Mouse (Mus musculus) midbrain, embryonic 15.5 days (tissue): ENCODE measurements around the gene Efr3b. TPM values are rescaled to one million over a fixed set of nuclear protein-coding genes. Genes with fewer than 3 reads are reported as not detected.

ENCODE experiments used
- ATAC-seq: fragments of 200-750 bp; cut with Nextera tagmentation; replicated peaks from 2 replicates; pipeline ENCODE4 v1.8.0; 2017; ENCODE audit warnings: moderate TSS enrichment
- H3K27ac ChIP-seq: fragments of 300-500 bp; sonication (generic); 2 replicates; pipeline ENCODE4 v1.5.1; 2015; ENCODE audit warnings: mild to moderate bottlenecking, inconsistent platforms
- H3K27me3 ChIP-seq: fragments of 300-500 bp; sonication (generic); replicated peaks from 2 replicates; pipeline ENCODE4 v1.6.1; 2015; ENCODE audit warnings: inconsistent platforms
- H3K36me3 ChIP-seq: fragments of 300-500 bp; sonication (generic); replicated peaks from 2 replicates; pipeline ENCODE4 v1.6.1; 2015; ENCODE audit warnings: inconsistent platforms
- H3K4me1 ChIP-seq: fragments of 300-500 bp; sonication (generic); 2 replicates; pipeline ENCODE4 v1.6.1; 2015; ENCODE audit warnings: inconsistent platforms
- H3K4me2 ChIP-seq: fragments of 300-500 bp; sonication (generic); 2 replicates; pipeline ENCODE4 v1.6.1; 2015; ENCODE audit warnings: inconsistent platforms, mild to moderate bottlenecking, moderate library complexity
- H3K4me3 ChIP-seq: fragments of 300-500 bp; sonication (generic); 2 replicates; pipeline ENCODE4 v1.5.1; 2015; ENCODE audit warnings: mild to moderate bottlenecking, inconsistent platforms
- H3K9ac ChIP-seq: fragments of 300-500 bp; sonication (generic); 2 replicates; pipeline ENCODE4 v1.6.1; 2015; ENCODE audit warnings: mild to moderate bottlenecking, inconsistent platforms
- H3K9me3 ChIP-seq: fragments of 300-500 bp; sonication (generic); 2 replicates; pipeline ENCODE4 v1.6.1; 2016; ENCODE audit warnings: inconsistent platforms
- WGBS: fragments of 180-500 bp; shearing (Covaris S2); methylation state at CpG from one replicate; pipeline ENCODE4 v1.1.7; 2015; ENCODE audit warnings: mixed read lengths; 5-methylcytosine and 5-hydroxymethylcytosine counted together
- polyA plus RNA-seq: library from polyadenylated mRNA; unstranded; fragments of >200 nt; fragmentation: Nextera tagmentation; extraction: Ambion mirVana; gene quantifications from 2 replicates; pipeline ENCODE4 v1.2.1, GENCODE M21; 2015

The Efr3b gene
- 47.8 and 51.7 TPM in 2 replicates for polyA plus RNA-seq

DNA sequence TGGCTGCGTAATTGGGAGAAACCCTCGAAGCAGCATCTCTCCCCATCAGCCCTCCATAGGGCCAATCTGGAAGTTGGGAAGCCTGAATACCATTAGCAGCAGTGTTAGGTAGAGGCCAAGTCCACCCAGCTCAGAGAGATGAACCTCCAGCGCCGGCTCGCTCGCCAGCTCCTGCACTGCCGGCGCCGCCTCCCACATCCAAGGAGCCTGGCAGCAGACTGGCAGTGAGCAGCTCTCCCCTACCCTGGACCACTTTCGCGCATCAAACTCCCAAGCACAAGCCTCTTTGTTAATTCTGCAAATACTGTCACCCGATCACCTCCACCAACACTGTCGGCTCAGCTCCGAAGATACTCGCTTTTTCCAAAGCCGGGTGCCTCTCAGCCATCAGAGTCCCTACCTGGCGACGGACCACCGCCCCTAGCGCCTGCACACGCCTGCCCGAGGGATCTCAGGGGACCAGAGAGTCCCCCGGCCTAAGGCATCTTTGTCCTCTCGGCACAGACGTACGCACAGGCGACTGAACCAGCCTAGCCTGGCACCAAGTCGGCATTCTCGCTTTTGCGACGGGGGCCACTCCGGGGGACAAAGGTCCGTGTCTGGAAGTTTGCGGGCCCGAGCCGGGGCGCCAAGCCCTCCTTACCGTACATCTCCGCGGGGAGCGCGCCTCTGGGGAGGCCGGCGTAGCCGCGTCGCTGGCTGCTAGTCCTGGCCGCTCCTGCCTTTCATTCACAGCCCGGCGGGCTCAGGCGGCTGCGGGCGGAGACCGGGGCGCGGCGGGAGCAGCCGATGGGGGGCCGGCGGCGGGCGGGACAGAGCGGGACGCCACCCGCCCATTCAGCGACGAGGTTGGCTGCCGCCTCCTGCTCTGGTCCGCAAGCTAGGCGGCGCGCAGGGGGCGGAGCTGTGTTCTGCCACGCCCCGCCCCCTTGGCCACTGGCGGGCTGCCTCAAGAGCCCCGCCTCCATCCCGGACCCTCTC, at the start of gene Efr3b:
TSS of gene Efr3b (minus strand) at position 855 of the 981 bp plus-strand sequence.
- peak; percentile 95 for ATAC-seq
- peak within 1 kb of the TSS; percentile 81 for H3K9ac ChIP-seq
- peaks cover 28% of the 10 kb centered on the region for H3K4me1 ChIP-seq
- peak within 1 kb of the TSS; percentile 67 for H3K4me2 ChIP-seq
- H3K27ac ChIP-seq = peak within 1 kb of the TSS; percentile 85
- H3K36me3 ChIP-seq = no peaks in the 10 kb centered on the region
- H3K4me3 ChIP-seq = peak within 1 kb of the TSS; percentile 85
- H3K9me3 ChIP-seq = no peaks in the 10 kb centered on the region
- under 1% methylated on average over 61 of the region's 78 CpGs for WGBS
- no peaks in the 10 kb centered on the region for H3K27me3 ChIP-seq

DNA sequence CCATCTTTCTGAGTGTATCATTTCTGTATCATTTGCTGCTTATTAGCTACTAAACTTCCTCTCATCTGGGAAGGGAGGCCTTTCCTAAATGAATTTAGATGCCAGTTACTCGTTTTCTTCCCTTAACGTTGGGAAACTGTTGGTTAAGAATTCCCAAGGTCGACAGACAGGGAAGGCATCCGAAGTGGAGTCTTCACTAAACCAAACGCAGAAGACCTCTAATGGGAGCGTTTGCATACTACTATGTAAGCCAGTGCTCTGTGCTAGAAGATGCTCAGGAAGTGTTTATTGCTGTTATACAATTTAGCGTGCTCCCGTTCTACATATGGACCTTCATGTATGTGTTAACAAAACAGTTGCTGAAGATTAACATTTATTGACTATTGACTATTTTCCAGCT, 44.7 kb upstream of the Efr3b start:
- Histone ChIP-seq H3K27ac (no peak overlapping the region), H3K4me1 (peaks cover 20% of the 10 kb centered on the region), H3K36me3 (peaks cover under 1% of the 10 kb centered on the region; the same call in 1 of the 2 replicates), H3K4me2 (peak overlapping the region; percentile 57), H3K27me3 (no peaks in the 10 kb centered on the region), H3K9ac (0 out of 2 replicates have a peak overlapping the region, but pooled peaks have one; percentile 71), H3K4me3 (peak overlapping the region; percentile 60; the same call in 1 of the 2 replicates), H3K9me3 (no peaks in the 10 kb centered on the region)
- ATAC-seq = no peak
- 70% methylated on average over 8 of the region's 8 CpGs for WGBS

DNA sequence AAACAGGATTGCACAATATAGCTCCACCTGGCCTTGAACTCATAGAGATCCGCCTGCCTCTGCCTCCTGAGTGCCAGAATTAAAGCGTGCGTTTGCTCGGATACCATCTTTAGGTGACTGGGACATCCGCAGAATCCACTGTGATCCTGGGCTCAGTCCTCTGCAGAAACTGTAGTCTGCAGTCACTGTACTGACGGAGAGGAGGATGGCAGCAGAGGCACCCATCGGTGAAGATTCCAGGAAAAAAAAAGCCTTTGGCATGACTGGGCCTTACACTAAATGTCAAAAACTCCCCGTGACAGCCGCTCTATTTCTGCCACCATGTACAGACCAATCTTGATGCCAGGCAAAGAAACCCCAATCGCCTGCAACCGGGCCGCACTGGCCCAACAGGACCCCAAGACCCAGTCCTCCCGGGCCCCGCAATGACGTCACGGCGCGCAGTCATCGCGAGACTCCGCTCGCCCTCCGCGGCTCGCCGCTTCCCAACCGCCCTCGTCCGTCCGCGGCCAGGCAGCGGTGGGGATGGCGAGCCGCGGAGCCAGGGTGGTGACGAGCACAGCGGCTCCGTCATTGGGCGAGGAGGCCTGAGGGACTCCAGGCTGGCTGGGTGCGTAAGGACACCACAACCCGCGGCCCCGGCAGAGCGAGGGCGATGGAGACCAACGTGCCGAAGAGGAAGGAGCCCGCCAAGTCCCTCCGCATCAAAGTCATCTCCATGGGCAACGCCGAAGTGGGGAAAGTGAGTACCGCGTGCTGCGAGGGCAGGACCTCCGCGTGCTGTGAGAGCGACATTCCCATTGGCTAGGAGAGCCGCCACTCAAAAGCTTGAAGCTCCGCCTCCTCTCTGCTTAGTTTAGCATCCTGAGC, 43.7 kb upstream of the Efr3b start, which contains the start of gene Dnajc27:
TSS of gene Dnajc27 (plus strand) at position 452 of the 870 bp plus-strand sequence.
- WGBS = 5% methylated on average over 59 of the region's 59 CpGs
- no peaks in the 10 kb centered on the region; the same call in 1 of the 2 replicates for H3K36me3 ChIP-seq
- H3K9ac ChIP-seq = peak within 1 kb of the TSS; percentile 71
- ATAC-seq = peak; percentile 96
- H3K4me3 ChIP-seq = peak within 1 kb of the TSS; percentile 60
- peaks cover 20% of the 10 kb centered on the region for H3K4me1 ChIP-seq
- no peaks in the 10 kb centered on the region for H3K9me3 ChIP-seq
- peak within 1 kb of the TSS; percentile 97 for H3K27ac ChIP-seq
- H3K4me2 ChIP-seq = peak within 1 kb of the TSS; percentile 57
- no peaks in the 10 kb centered on the region for H3K27me3 ChIP-seq

DNA sequence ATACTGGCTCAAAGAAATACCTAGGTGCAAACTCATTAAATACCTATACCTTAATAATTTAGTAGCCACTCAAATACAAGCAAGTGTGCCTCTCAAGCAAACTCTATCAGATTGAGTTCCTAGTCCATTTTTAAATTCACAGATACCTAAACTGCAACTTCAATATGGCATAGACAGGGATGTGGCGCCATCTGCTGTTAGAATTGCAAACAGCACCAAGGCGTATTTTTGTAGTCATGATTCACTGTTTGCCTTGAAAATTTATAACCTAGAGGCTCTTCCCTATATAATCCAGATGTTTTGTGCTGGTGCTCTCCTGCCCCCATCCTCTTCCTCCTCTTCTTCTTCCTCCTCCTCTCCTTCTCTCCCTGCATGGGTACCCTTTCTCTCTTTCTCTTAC, 41.6 kb upstream of the Efr3b start:
- 0% methylated on average over 2 of the region's 2 CpGs for WGBS
- Histone ChIP-seq H3K27ac (no peak overlapping the region), H3K36me3 (no peaks in the 10 kb centered on the region), H3K9ac (no peak overlapping the region), H3K4me2 (no peak overlapping the region), H3K9me3 (no peaks in the 10 kb centered on the region), H3K4me3 (no peak overlapping the region), H3K4me1 (peaks cover 20% of the 10 kb centered on the region), H3K27me3 (no peaks in the 10 kb centered on the region)
- ATAC-seq = no peak

DNA sequence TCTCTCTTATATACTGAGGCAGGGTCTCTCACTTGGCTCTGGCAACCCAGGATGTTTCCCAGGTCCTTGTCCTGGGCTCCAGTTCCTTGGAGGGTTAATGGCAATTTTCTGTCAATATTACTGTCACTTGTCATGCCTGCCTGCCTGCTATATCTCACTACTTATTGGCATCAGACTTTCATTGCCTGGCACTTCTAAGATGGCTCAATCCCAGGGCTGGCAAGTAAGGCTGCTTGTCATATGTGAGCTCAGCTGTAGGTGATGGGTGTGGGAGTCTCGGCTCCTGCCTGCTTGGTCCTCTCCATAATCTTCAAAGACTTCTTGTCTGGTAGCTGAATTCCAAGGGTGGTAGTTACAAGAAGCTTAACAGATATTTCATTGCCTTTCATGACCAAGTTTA, 39.4 kb upstream of the Efr3b start:
- 58% methylated on average over 1 of the region's 1 CpGs for WGBS
- Histone ChIP-seq H3K9ac (no peak overlapping the region), H3K9me3 (no peaks in the 10 kb centered on the region), H3K4me3 (no peak overlapping the region), H3K4me1 (peaks cover 8% of the 10 kb centered on the region), H3K27ac (no peak overlapping the region), H3K36me3 (no peaks in the 10 kb centered on the region), H3K4me2 (no peak overlapping the region), H3K27me3 (no peaks in the 10 kb centered on the region)
- ATAC-seq = no peak

DNA sequence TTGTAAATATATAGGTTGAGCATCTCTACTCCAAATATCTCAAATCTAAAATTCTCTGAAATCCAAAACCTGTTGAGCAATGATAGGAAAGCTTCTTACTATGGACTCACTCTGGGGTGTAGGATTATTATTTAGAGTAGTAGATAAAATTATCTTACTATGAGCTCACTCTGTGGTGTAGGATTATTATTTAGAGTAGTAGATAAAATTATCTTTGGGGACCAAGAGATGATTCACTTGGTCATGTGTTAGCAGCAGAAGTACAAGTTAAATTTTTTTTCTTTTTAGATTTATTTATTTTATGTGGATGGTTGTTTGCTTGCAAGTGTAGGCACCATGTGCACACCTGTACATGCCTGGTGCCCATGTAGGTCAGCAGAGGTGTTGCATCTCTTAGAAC, 37.7 kb upstream of the Efr3b start:
- H3K4me1 ChIP-seq = no peaks in the 10 kb centered on the region
- ATAC-seq = no peak
- H3K27me3 ChIP-seq = no peaks in the 10 kb centered on the region
- H3K36me3 ChIP-seq = no peaks in the 10 kb centered on the region
- H3K27ac ChIP-seq = no peak overlapping the region
- H3K9me3 ChIP-seq = no peaks in the 10 kb centered on the region
- no peak overlapping the region for H3K9ac ChIP-seq
- H3K4me3 ChIP-seq = no peak overlapping the region
- no peak overlapping the region for H3K4me2 ChIP-seq

DNA sequence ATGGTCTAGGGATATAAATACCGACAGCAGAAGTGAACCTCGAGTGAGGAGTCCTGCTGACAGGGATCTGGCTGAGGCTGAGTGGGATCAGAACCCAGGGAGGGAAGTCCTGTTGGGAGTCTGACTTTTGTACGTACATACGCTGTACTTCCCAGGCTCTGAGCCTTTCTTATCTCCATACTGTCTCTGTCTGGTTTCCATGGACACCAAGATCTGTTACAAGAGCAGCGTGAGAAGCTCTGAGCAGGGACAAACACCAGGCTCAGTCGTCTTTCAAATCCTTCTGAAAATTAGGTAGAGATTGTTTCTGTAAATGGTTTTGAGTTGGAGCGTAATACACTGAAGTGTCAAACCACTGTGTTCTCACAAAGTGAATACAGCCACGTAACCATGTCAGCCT, 36.7 kb upstream of the Efr3b start:
- Histone ChIP-seq H3K9ac (no peak overlapping the region), H3K27me3 (no peaks in the 10 kb centered on the region), H3K4me2 (no peak overlapping the region), H3K9me3 (no peaks in the 10 kb centered on the region), H3K4me1 (no peaks in the 10 kb centered on the region), H3K4me3 (no peak overlapping the region), H3K36me3 (no peaks in the 10 kb centered on the region), H3K27ac (no peak overlapping the region)
- no peak for ATAC-seq
- 47% methylated on average over 8 of the region's 8 CpGs for whole genome bisulfite sequencing

DNA sequence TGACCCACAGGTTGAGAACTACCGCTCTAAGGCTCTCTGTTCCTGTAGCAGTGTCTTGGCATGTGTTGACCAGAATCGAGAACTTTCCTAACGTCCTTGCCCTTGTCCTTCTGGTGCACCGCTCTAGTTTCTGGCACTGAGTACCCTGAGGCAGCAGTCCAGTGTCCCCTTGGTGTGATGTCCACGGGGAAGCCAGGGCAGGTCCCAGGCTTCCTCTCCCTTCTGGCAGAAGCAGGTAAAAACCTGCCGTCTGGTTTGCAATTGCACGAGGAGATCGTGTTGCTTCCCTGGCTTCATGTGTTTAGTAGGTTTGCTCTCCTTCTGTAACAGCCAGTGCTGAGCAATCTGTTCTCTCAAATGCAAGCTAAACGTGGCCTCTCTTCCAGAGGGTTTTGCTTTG, 33.0 kb upstream of the Efr3b start:
- Histone ChIP-seq H3K9me3 (no peaks in the 10 kb centered on the region), H3K4me3 (no peak overlapping the region), H3K4me2 (no peak overlapping the region), H3K27me3 (no peaks in the 10 kb centered on the region), H3K36me3 (no peaks in the 10 kb centered on the region), H3K9ac (no peak overlapping the region), H3K4me1 (no peaks in the 10 kb centered on the region), H3K27ac (no peak overlapping the region)
- ATAC-seq = no peak
- 87% methylated on average over 9 of the region's 9 CpGs for WGBS

DNA sequence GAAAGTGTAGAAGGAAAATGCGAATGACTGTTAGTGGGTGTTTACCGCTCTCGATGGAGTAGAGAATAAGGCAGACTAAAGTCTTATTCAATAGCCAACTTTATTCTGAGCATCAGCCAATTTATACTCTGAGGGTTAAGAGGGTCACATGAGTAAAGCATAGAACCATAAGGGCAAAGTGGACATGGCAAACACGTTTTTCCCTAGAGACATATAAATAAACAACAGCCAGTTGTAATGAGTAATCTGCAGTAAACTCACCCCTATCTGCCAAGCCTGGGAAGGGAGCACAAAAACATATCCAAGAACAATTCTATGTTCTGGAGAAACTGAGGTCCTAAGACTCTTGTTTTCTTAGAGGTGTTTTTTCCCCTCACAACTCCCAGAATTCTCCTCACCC, 29.8 kb upstream of the Efr3b start:
- no peak overlapping the region for H3K9ac ChIP-seq
- no peaks in the 10 kb centered on the region for H3K36me3 ChIP-seq
- 85% methylated on average over 4 of the region's 4 CpGs for WGBS
- no peak overlapping the region for H3K4me2 ChIP-seq
- no peak overlapping the region for H3K27ac ChIP-seq
- no peaks in the 10 kb centered on the region for H3K9me3 ChIP-seq
- no peak overlapping the region for H3K4me3 ChIP-seq
- no peaks in the 10 kb centered on the region for H3K27me3 ChIP-seq
- ATAC-seq = no peak
- no peaks in the 10 kb centered on the region for H3K4me1 ChIP-seq

DNA sequence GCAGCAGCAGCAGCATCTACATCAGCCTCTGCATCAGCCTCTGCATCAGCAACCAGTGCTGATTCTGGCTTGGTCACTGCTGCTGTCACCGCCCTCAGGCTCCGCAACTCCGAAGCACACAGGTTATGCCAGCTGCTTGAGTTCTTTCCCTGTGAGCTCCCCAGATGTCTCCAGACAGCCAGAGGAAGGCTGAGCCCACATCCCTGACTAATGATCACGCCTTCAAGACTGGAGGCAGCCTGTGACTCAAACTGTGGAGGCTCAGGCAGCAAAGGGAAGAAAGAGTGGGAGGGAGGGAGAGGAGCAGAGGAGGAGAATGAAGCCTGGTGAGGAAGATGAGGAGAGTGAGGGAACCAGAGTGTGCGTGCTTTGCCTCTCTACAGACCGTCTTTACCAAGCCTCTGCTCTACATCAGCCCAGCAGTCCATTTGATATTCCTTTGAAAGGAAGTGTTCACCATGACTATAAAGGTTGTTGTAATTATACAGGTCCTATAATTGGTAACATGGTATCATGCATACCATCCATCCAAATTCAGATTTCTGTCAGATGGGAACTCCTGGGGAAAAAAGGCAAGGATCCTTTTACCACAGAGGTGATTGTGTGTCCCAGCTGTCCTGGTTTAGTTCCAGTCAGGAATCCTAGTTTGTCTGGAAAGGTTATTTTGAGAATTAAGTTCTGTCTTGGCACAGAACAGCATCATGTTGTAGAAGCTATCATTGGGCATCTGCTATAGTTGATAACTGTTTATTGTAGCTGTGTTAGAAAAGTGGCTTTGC, 28.2 kb upstream of the Efr3b start:
- Histone ChIP-seq H3K9ac (no peak overlapping the region), H3K4me2 (no peak overlapping the region), H3K27me3 (no peaks in the 10 kb centered on the region), H3K36me3 (no peaks in the 10 kb centered on the region), H3K4me3 (no peak overlapping the region), H3K27ac (no peak overlapping the region), H3K9me3 (no peaks in the 10 kb centered on the region), H3K4me1 (no peaks in the 10 kb centered on the region)
- 78% methylated on average over 6 of the region's 6 CpGs for WGBS
- no peak for ATAC-seq

DNA sequence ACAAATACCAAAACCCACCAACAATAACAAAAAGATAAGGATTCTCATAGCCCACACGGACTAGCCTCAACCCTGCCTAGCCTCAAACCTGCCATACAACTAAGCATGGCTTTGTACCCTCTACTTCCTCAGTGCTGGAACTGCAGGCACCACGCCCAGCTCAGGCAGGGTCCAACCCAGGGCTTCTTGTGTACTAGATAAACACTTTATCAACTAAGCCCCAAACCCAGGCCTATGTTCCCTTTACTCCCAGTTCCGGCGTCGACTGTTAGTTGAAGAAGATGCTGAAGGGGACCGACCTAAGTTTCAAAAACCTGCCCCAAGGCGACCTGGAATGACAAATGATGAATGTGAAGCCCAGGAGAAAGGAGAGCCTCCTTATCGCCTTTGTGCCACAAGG, 27.2 kb upstream of the Efr3b start:
- no peak for ATAC-seq
- no peaks in the 10 kb centered on the region for H3K36me3 ChIP-seq
- no peak overlapping the region for H3K4me3 ChIP-seq
- WGBS = 77% methylated on average over 8 of the region's 8 CpGs
- no peaks in the 10 kb centered on the region for H3K9me3 ChIP-seq
- no peak overlapping the region for H3K27ac ChIP-seq
- no peak overlapping the region for H3K9ac ChIP-seq
- no peak overlapping the region for H3K4me2 ChIP-seq
- no peaks in the 10 kb centered on the region for H3K4me1 ChIP-seq
- no peaks in the 10 kb centered on the region for H3K27me3 ChIP-seq
